Mouse (Mus musculus): ENCODE results near the gene Sulf2. TPM values are rescaled to one million over a fixed set of nuclear protein-coding genes. Genes with fewer than 3 reads are reported as not detected.

The Sulf2 gene
- total RNA-seq, 2 experiments from 2014 or later = 104 to 114 TPM

DNA sequence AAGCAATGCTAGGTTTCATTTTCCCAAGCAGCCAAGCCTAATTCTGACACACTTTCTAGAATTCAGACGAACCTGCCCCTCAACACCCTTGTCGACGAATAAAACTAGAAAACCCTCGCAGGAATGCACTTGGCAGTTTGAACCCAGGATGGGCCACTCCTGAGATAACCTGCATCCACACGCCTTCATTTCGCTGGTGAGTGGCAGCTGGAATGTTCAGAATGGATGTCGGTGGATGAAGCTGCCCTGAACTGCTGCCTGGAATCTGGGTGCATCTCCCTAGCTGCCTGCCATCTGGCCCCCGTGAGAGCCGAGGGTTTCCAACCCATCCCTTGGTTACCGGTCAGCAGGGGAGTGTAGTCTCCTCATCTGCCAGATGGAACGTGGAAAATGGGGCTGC is 29.1 kb downstream of the Sulf2 start:
- intact Hi-C loops (cut with DNase I) = no loop called here

DNA sequence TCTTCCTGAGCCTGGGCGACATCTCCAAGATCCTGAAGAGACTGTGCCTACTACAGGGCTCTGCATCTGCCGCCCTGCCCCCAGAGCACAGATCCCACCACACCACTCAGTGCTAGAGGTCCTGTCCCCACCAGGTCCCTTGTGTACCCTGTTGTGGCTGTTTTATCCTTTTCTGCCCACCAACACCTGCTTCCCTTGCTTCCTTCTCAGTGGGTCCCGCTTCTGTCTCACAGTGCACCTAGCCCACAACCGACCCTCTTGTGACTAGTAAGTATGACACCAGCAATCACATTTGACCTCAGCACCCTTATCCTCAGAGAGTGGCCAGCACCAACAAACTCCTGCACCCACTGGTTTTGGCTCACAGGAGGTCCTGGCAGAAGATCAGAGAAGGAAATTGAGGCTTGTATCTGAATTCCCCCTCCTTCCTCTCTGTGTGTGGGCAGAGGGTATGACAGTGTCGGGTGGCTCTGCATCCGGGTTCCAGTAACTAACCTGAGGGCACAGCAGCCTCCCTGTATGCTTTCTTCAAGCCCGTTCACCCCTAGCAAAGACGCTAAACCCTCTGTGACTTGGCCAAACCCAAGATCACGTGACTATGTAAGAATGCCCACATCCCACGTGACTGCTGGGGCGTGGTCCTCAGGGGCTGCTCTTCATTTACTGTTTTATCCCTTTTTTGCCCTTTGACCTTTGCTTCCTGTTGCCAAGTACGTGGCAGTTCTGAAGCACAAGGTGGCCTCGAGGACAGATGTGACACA is 29.8 kb downstream of the Sulf2 start:
- no peak for DNase-seq (ENCODE audit: low spot score in 2 of 2)
- intact Hi-C loops (cut with DNase I) = no loop called here

More for the DNA sequence above, 29.1 kb downstream of the Sulf2 start:
- DNase-seq (ENCODE audit: low spot score in 2 of 2) = no peak

DNA sequence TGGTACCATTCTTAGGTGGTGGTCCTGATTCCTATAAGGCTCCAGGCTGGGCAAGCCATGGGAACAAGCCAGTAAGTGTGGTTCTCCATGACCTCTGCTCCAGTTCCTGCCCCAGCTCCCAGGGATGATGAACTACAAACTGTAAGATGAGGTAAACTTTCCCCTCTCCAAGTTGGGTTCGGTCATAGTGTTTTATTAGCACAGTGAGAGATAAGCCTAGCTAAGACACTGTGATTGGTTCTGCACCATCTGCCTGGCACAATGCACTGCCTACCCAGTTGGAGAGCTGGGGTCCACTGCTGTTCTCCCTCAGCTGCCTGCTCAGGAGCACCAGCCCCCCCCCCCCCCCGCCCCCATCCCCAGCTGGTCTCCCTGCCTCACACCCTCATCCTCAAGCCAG is 30.4 kb downstream of the Sulf2 start:
- no peak for DNase-seq (ENCODE audit: low spot score in 2 of 2)
- intact Hi-C loops (cut with DNase I) = no loop called here

DNA sequence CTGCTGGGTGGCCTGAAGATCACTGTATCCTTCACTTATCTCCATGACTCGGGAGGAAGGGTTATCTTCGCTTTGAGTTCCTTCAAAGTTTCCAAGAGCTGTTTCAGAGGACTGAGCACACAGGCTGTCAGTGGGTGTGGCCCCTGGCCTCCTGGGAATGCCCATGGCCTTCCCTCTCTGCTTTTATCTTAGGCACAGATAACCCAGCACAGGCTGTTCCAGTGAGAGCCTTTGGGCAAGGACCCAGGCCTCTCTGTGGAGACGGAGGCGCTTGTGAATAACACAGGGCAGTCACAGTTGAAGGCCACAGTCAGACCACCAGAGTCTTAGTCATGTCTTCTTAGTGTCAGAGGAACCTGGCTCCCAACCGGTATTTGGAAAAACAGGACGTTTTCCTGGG is 32.7 kb downstream of the Sulf2 start:
- no peak for DNase-seq (ENCODE audit: low spot score in 2 of 2)
- intact Hi-C loops (cut with DNase I) = no loop called here

DNA sequence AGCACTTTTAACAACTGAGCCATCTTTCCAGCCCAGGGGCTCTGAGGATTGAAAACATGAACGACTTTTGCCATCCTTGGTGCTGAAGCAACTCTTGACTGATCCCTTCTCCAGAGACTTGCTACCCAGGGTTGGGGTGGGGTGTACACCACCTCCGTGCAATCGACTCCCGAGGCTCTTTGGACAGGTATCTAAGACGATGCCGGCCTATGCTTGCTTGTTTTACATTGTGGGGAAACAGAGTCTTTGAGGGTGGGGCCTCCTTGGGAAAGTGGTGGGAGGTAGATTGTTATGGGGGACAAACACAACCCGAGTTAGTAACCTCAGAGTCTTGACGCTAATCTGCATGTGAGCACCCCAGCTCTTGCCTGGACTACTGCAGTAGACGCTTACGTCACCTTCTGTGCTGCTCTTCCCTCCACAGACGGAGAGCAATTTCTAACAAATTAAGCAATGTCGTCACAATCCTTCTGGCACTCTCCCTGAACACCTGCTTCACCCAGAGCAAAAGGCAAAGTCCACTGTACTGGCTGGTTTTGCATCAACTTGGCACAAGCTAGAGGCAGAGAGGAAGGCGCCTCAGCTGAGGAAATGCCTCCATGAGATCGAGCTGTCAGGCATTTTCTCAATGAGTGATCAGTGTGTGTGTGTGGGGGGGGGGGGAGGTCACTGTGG is 33.6 kb downstream of the Sulf2 start:
- intact Hi-C loops (cut with DNase I) = no loop called here
- DNase-seq (ENCODE audit: low spot score in 2 of 2) = no peak

DNA sequence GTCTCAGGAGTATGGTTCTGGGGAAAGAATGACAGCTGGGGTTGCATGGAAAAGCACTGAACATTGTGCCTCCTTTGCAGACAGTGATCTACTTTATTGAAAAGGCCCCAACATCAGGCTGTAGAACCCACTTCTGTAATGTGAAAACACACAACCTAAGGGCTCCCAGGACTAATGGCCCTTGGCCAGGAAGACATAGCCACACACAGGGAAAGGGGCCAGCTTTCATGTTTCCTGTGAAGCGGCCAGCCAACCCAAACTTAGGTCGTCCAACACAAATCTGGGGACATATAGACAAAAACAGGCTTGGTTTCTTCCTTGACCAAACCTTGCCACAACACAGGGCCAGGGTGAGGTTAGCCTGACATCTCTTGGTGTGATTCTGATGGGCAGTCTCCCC is 35.5 kb downstream of the Sulf2 start:
- intact Hi-C loops (cut with DNase I) = no loop called here
- DNase-seq (ENCODE audit: low spot score in 2 of 2) = no peak

DNA sequence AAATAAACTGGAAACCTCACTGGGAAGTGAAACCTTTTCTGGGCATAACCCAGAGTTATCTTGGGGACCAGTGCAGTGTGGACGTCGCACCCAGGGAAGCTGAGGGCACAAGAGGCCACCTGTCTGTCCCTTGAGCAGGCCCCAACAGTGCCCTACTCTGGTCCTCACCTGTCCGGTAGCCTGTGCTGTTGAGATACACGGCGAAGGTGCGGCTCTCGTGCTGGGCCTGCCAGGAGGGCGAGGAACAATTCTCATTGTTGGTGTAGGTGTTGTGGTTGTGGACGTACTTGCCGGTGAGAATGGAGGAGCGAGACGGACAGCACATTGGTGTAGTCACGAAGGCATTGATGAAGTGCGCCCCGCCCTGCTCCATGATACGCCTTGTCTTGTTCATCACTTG is 38.8 kb downstream of the Sulf2 start:
- intact Hi-C loops (cut with DNase I) = no loop called here
- DNase-seq (ENCODE audit: low spot score in 2 of 2) = no peak

DNA sequence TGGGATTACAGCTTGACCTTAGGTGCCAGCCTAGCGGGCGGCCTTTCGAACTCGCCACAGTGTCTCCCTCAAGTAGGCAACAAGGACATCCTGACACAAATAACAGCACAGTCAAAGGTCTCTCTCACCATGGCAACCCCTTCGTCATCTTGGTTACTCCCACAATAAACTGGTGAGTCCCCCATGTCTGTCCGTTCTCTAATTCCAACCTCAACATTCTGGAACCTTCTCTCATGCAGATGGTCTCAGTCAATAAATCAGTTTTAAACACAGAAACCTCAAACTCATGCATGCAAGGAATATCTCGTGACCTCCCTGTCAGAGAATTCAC is 39.2 kb downstream of the Sulf2 start:
- intact Hi-C loops (cut with DNase I) = no loop called here
- DNase-seq (ENCODE audit: low spot score in 2 of 2) = no peak

DNA sequence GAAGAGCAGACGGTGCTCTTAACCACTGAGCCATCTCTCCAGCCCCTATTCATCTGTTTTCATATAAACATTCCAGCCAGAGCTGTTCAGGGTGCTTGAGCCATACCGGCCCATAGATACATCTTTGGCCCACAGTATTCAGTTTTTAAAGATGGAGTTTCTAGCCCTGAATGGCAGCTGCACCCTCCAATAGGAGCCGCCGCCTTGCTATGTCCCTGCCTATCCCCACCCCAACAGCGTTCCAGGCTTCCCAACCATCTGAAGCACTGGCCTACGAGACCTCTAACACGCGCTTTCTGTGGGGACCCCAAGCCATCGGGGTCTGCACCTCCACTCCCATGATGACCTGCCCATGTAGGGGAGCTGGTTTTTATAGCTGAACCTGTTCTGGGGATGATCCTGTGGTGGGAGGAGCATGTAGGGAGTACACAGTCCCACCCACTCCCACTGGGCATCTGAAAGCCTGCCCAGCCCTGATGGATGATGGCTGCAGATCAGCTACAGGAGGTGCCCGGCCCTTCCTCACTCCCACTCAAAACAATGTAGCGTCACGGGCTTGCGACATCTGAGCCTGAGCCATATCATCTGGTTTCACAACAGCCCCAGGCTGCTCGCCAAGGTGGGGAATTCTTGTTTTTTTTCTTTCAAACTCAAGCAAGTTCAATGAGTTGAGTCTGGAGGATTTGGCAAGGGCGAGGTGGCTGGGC is 39.7 kb downstream of the Sulf2 start:
- no peak for DNase-seq (ENCODE audit: low spot score in 2 of 2)
- intact Hi-C loops (cut with DNase I) = no loop called here

DNA sequence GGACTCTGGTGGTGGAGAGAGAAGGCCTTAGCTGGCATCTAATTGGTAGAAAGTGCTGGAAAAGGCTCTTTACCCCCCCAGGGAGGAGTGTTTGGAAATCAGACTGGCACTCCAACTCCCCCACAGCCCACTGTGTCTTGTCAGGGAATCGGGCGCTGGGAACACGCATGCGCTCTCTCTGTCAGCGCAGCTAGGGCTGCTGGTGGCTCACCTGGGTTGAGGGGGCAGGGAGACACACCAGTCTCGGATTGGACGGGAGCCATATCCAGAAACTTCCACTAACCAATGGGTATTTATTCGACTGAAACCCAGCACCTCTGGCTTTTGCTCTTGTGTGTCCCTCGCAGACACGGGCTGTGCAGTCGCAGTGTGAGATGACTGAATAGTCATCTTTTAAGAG is 42.5 kb downstream of the Sulf2 start:
- intact Hi-C loops (cut with DNase I) = no loop called here
- DNase-seq (ENCODE audit: low spot score in 2 of 2) = no peak

DNA sequence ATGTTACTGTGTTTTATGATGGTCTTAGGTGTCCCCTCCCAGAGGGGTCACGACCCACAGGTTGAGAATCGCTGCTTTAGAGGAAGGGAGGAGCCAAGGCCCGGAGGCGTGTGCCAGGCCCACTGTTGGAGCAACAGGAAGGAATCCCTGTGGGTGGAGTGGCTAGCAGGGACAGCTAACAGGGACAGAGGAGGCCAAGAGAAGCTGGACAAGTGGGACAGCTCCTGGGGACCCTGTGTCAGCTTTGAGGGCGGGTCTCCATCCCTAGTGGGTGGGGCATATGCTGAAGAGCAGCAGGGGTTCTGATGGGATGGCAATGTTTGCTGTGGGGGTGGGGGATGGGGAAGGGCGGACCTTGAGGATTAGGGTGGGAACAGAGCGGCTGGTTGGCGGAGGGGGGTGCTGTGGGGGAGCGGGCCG is 43.6 kb downstream of the Sulf2 start:
- DNase-seq (ENCODE audit: low spot score in 2 of 2) = no peak
- intact Hi-C loops (cut with DNase I) = no loop called here

DNA sequence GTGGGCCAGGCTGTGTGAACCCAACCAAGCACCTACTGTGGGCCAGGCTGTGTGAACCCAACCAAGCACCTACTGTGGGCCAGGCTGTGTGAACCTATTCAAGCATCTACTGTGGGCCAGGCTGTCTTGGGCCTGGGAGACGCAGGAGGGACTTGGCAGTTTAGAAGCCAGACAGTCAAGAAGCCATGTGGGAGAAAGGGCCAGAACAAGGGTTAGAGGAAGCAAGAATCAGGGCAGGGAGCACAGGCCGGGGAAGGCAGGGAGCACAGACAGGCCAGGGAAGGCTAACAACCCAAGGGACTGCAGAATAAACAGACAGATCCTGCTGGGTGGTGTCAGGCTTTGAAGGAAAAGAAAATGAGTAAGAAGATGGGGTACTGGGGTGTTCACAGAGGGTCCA is 44.2 kb downstream of the Sulf2 start:
- intact Hi-C loops (cut with DNase I) = no loop called here

DNA sequence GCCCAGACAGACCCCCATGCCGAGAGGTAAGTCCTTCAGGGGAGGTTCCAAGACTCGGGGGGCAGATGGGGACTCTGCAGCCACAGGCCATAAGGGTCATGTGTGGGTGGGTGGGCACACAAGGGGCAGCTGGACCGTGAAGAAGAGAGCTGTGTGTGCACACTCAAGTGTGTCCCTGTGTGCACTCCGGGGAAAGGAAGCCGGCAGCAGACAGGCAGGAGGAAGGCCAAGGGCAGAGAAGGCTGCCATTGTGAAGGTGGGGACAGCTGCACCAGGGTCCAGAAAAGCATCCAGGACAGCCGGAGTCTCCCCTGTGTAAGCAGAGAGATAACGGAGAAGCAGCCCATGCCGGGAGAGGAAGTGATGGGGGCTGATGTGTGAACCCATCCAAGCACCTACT is 44.7 kb downstream of the Sulf2 start:
- DNase-seq (ENCODE audit: low spot score in 2 of 2) = no peak
- intact Hi-C loops (cut with DNase I) = no loop called here

More for the DNA sequence above, 44.2 kb downstream of the Sulf2 start:
- no peak for DNase-seq (ENCODE audit: low spot score in 2 of 2)

DNA sequence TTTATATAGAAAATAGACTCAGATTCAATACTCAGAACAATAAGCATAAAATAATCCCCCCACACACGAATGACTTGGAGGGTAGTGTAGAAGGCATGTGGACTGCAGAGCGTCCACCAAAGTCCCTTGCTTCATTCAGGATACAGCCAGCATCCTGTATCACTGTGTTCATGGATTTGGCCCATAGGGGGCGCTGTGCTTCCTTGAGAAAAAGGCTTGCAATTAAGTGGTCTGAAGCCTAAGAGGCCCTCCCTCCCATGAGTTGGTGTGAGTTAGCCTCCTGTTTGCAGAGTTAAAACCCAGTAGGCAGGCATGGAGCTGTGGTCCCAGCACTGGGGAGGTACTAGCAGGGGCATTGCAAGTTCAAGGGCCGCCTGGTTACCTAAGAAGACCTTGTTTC is 47.1 kb downstream of the Sulf2 start:
- peak; percentile 84 to 91 for DNase-seq (ENCODE audit: low spot score in 2 of 2)
- intact Hi-C loops (cut with DNase I) = loop anchor here (2.0 to 5.0 kb wide), 4 partner anchors 44 to 454 kb away; no protein-coding TSS in a partner anchor

DNA sequence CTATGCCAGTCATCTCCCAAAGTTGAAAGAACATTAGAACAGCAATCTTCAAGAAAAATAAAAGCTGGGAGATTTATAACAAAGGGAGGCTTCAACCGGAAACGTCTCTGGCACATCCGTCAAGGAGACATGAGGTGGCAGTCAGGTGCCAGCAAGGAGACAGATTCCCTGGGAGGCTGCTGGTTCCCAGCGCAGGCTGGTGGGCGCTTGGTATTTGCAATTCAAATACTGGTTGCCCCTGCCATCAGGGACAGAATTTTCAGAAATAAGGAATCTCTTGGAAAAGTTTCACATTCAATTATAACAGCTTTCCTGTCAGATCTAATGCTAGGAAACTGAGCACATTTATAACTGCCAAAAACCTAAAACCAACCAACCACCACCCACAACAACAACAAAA is 47.6 kb downstream of the Sulf2 start:
- DNase-seq (ENCODE audit: low spot score in 2 of 2) = peak; percentile 34 to 69
- intact Hi-C loops (cut with DNase I) = loop anchor here (2.0 to 5.0 kb wide), 4 partner anchors 44 to 454 kb away; no protein-coding TSS in a partner anchor

DNA sequence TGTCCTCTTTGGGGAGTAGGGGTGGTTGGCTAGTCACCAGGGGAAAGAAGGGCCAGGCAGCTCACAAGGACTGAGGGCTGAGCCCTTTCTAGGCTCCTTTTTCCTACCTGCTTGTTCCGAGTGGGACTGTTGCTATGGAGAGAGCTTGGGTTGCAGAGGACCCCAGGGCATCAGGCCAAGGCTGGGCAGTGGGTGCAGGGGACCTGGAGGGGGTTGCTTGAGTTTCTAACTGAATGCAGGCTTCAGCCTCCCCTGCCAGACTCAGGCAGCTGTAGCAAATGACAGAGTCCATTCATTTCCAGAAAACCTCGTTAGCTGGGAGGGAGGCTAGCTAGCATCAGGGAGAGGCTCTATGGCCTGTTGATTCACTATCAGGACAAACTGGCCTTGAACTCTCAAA is 48.8 kb downstream of the Sulf2 start:
- intact Hi-C loops (cut with DNase I) = loop anchor here (5.0 kb wide), 3 partner anchors 46 to 456 kb away; no protein-coding TSS in a partner anchor
- peak in 1 of 2 experiments; percentile 41 for DNase-seq (ENCODE audit: low spot score in 2 of 2)

DNA sequence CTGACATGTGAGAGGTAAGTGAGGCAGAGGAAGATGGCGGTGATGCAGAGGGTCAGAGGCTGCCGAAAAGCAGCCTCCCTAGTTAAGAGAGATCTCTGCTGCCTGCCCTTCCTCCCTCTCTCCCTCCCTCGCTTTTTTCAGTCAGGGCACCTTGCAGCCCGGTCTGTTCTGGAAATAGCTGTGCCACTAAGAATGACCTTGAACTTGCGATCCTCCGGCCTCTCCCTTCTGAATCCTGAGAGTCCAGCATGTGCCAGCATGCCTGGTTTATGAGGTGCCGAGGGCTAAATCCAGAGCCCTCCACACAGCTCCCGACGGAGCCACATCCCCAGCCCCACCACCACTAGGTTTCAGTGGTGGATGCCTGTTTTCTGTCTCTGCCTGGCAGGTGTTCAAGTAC is 49.6 kb downstream of the Sulf2 start:
- intact Hi-C loops (cut with DNase I) = loop anchor here (5.0 kb wide), 3 partner anchors 46 to 456 kb away; no protein-coding TSS in a partner anchor
- DNase-seq (ENCODE audit: low spot score in 2 of 2) = no peak

DNA sequence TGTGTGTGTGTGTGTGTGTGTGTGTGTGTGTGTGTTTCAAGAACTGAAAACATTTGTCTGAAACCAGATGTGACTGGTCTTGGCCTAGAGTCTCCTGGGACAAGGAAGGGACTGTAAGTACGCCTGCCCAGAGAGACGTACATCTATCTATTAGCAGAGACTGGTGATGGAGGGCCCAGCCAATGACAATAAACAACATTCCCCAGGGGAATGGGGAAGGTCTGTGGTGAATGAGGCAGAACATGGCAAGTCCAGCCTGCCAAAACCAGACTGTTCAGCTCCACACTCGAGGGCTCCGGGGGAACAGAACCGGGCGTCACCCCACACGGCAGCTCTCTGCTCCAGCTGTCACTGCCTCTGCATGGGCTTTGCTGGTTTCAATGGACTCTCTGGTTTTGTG is 52.6 kb downstream of the Sulf2 start:
- no peak for DNase-seq (ENCODE audit: low spot score in 2 of 2)
- intact Hi-C loops (cut with DNase I) = no loop called here

DNA sequence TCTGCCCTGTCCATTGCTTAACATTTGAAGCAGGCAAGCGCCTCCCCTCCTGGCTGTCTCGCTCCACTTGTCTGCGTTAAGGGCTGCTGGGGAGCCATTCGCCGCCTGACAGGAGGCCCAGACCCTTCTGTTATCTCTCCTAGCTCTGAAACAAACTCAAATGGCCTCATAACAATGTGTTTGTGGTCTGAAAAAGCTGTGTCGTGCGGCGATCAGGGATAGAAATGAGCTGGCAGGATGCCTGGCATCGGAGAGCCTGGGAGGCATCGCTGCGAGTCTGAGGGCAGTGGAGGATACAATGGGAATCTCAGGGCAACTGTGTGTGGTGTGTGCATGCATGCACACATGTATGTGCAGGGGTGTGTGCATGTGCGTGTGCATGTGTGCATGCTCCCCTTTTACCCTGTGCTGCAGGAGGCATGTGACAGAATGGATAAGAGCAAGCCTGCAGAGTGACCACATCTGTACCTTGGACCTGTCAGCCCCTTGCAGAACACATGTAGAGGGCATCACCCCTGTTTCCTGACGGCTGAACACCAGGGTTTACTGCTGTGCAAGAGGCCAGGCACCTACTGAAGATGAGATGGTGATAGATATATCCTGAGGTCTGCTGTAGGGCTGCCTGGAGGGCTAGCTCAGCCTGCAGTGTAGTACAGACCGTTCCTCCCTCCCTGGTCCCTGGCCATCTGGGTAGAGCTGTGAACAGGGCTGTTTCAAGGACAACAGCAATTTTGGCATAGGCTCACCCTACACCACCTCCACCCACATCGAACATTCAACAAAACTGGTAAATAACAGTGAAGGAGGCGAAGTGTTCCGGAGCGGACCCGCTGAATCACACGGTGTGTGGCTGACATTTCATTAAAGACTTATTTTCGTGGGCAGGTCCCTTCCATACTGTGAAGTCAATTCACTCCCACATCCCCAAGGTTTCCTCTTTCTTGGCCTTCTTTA is 54.9 kb downstream of the Sulf2 start:
- DNase-seq (ENCODE audit: low spot score in 2 of 2) = peak; percentile 28 to 60
- intact Hi-C loops (cut with DNase I) = no loop called here

Measured in left cerebral cortex, postnatal 25 days (tissue).